Mouse (Mus musculus) intestine, embryonic 15.5 days (tissue): ENCODE measurements around the gene Cypt3. TPM values are rescaled to one million over a fixed set of nuclear protein-coding genes. Genes with fewer than 3 reads are reported as not detected.

ENCODE experiments used
- ATAC-seq: fragments of 200-750 bp; cut with Nextera tagmentation; 2 replicates; pipeline ENCODE4 v1.8.0; 2017; ENCODE audit warnings: moderate TSS enrichment, moderate library complexity
- H3K27ac ChIP-seq: fragments of 300-500 bp; sonication (generic); 2 replicates; pipeline ENCODE4 v1.5.1; 2015; ENCODE audit warnings: mild to moderate bottlenecking, inconsistent platforms
- H3K27me3 ChIP-seq: fragments of 300-500 bp; sonication (generic); replicated peaks from 2 replicates; pipeline ENCODE4 v1.6.1; 2015; ENCODE audit warnings: inconsistent platforms
- H3K36me3 ChIP-seq: fragments of 300-500 bp; sonication (generic); 2 replicates; pipeline ENCODE4 v1.6.1; 2015; ENCODE audit warnings: inconsistent platforms
- H3K4me1 ChIP-seq: fragments of 300-500 bp; sonication (generic); replicated peaks from 2 replicates; pipeline ENCODE4 v1.6.1; 2015; ENCODE audit warnings: inconsistent platforms
- H3K4me2 ChIP-seq: fragments of 300-500 bp; sonication (generic); replicated peaks from 2 replicates; pipeline ENCODE4 v1.6.1; 2015; ENCODE audit warnings: mild to moderate bottlenecking, inconsistent platforms
- H3K4me3 ChIP-seq: fragments of 300-500 bp; sonication (generic); replicated peaks from 2 replicates; pipeline ENCODE4 v1.5.1; 2015; ENCODE audit warnings: inconsistent platforms
- H3K9ac ChIP-seq: fragments of 300-500 bp; sonication (generic); 2 replicates; pipeline ENCODE4 v1.6.1; 2015; ENCODE audit warnings: inconsistent platforms
- H3K9me3 ChIP-seq: fragments of 300-500 bp; sonication (generic); 2 replicates; pipeline ENCODE4 v1.6.1; 2016; ENCODE audit warnings: inconsistent platforms
- WGBS: fragments of 180-500 bp; shearing (Covaris S2); methylation state at CpG from one replicate; pipeline ENCODE4 v1.1.7; 2015; 5-methylcytosine and 5-hydroxymethylcytosine counted together
- polyA plus RNA-seq: library from polyadenylated mRNA; unstranded; fragments of >200 nt; fragmentation: Nextera tagmentation; extraction: Ambion mirVana; gene quantifications from 2 replicates; pipeline ENCODE4 v1.2.1, GENCODE M21; 2015

Gene Cypt3
- polyA plus RNA-seq = not detected in 2 replicates

GRCm38 (mm10) chrX:153558293-153558692 is at the start of gene Cypt3:
TSS of gene Cypt3 (plus strand) at chrX:153558593.
- no peaks in the 10 kb centered on the region for H3K9me3 ChIP-seq
- 68% methylated on average over 7 of the region's 7 CpGs for WGBS
- H3K27ac ChIP-seq = no peak within 1 kb of the TSS

GRCm38 (mm10) chrX:153515491-153515890 is 42.9 kb upstream of the Cypt3 start:
- Histone ChIP-seq H3K27me3 (no peaks in the 10 kb centered on the region), H3K9ac (no peak overlapping the region), H3K4me1 (no peaks in the 10 kb centered on the region), H3K36me3 (no peaks in the 10 kb centered on the region), H3K4me2 (no peak overlapping the region), H3K27ac (no peak overlapping the region), H3K9me3 (no peaks in the 10 kb centered on the region), H3K4me3 (no peak overlapping the region)
- no peak for ATAC-seq
- WGBS = 85% methylated on average over 5 of the region's 5 CpGs

More at GRCm38 (mm10) chrX:153558293-153558692, at the start of gene Cypt3:
- no peaks in the 10 kb centered on the region for H3K27me3 ChIP-seq
- H3K36me3 ChIP-seq = no peaks in the 10 kb centered on the region
- H3K9ac ChIP-seq = no peak within 1 kb of the TSS
- H3K4me2 ChIP-seq = no peak within 1 kb of the TSS
- no peak for ATAC-seq
- H3K4me3 ChIP-seq = no peak within 1 kb of the TSS
- H3K4me1 ChIP-seq = no peaks in the 10 kb centered on the region

- WGBS = 25% methylated on average over 2 of the region's 2 CpGs
- no peak overlapping the region for H3K9ac ChIP-seq
- no peaks in the 10 kb centered on the region for H3K4me1 ChIP-seq
- no peak overlapping the region for H3K4me2 ChIP-seq
- no peaks in the 10 kb centered on the region for H3K9me3 ChIP-seq
- no peak for ATAC-seq
- no peak overlapping the region for H3K27ac ChIP-seq
- no peaks in the 10 kb centered on the region for H3K36me3 ChIP-seq
- no peak overlapping the region for H3K4me3 ChIP-seq
- no peaks in the 10 kb centered on the region for H3K27me3 ChIP-seq
Measured at GRCm38 (mm10) chrX:153528399-153528798, 30.0 kb upstream of the Cypt3 start.

- Histone ChIP-seq H3K27me3 (no peaks in the 10 kb centered on the region), H3K27ac (no peak overlapping the region), H3K4me3 (no peak overlapping the region), H3K36me3 (no peaks in the 10 kb centered on the region), H3K9ac (no peak overlapping the region), H3K9me3 (no peaks in the 10 kb centered on the region), H3K4me2 (no peak overlapping the region), H3K4me1 (no peaks in the 10 kb centered on the region)
- WGBS = 79% methylated on average over 2 of the region's 2 CpGs
- no peak for ATAC-seq
Measured at GRCm38 (mm10) chrX:153556634-153557033, 1.8 kb upstream of the Cypt3 start.

GRCm38 (mm10) chrX:153564650-153565049 is 6.3 kb downstream of the Cypt3 start:
- H3K9ac ChIP-seq = no peak overlapping the region
- H3K4me2 ChIP-seq = no peak overlapping the region
- no peaks in the 10 kb centered on the region for H3K9me3 ChIP-seq
- no peaks in the 10 kb centered on the region for H3K4me1 ChIP-seq
- H3K27ac ChIP-seq = no peak overlapping the region
- 68% methylated on average over 1 of the region's 1 CpGs for WGBS
- H3K27me3 ChIP-seq = no peaks in the 10 kb centered on the region
- H3K4me3 ChIP-seq = no peak overlapping the region
- no peaks in the 10 kb centered on the region for H3K36me3 ChIP-seq
- ATAC-seq = no peak

GRCm38 (mm10) chrX:153599583-153599982 is 41.2 kb downstream of the Cypt3 start:
- no peaks in the 10 kb centered on the region for H3K4me1 ChIP-seq
- ATAC-seq = no peak
- no peak overlapping the region for H3K4me2 ChIP-seq
- H3K27me3 ChIP-seq = no peaks in the 10 kb centered on the region
- no peaks in the 10 kb centered on the region for H3K9me3 ChIP-seq
- no peaks in the 10 kb centered on the region for H3K36me3 ChIP-seq
- WGBS = 52% methylated on average over 2 of the region's 2 CpGs
- no peak overlapping the region for H3K4me3 ChIP-seq
- H3K9ac ChIP-seq = no peak overlapping the region
- H3K27ac ChIP-seq = no peak overlapping the region

Other genes with a start within 250 kb of the Cypt3 start
- gene Ubqln2, start 60.4 kb upstream of the Cypt3 start, polyA plus RNA-seq = 18.5 and 19.9 TPM in 2 replicates
- 5.0 and 5.1 TPM in 2 replicates for gene Kctd12b, start 137.8 kb downstream of the Cypt3 start, polyA plus RNA-seq
- 81.2 and 85.4 TPM in 2 replicates for gene Nbdy, start 165.0 kb downstream of the Cypt3 start, polyA plus RNA-seq